Comparison of ENCODE assay signal across 24 mouse cellular contexts in the genomic region with DNA sequence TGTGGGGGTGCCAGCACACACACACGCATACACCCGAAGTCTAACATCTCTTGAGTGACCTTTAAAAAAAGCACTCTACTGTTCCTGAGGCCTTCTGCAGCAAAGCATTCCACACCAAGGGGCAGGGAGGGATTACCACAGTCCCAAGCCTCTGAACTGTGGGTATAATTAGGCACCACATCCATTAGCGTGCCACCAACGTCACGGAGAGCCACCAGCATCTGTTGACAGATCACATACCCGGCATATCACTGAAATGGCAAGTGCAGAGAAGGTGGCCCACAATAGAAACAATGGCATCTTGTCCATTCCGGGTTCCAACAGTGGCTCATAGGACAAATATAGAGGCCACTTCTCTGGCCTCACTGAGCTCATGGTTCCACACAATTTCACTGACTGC. TPM values are rescaled to one million over a fixed set of nuclear protein-coding genes. Genes with fewer than 3 reads are reported as not detected.
DNase-seq lines count a peak whose midpoint lies in the region; ATAC-seq and TF ChIP-seq lines count a peak whose summit lies in the region.
"Had no signal": no experiment of that assay in that cellular context is flagged by ENCODE, and none has a peak within 500 bp of the region (broad histone marks: within the 10 kb centered on the region; RNA-seq: fewer than 3 reads in every experiment).

No protein-coding gene starts in this region.

- peak overlapping the region; percentile 74 for H3K4me3 ChIP-seq in gastrocnemius, adult 2 months
- H3K4me3 ChIP-seq in heart, embryonic 11.5 days (ENCODE audit: low read depth, low read length), result peak overlapping the region; percentile 37
- H3K4me3 ChIP-seq: embryonic facial prominence, embryonic 13.5 days; hindbrain, embryonic 13.5 days; midbrain, embryonic 15.5 days had no signal

- DNase-seq in gastrocnemius, adult 2 months, result peak; percentile 47
- DNase-seq in gastrocnemius, postnatal 4 days (ENCODE audit: low spot score in 2 of 2), result no peak
- DNase-seq in heart, postnatal 10 days, result peak; percentile 79 to 87
- no peak for DNase-seq in lung, postnatal 10 days
- no peak for DNase-seq in embryo, embryonic 9.5 days (ENCODE audit: extremely low spot score)
- no peak for DNase-seq in testis, postnatal 10 days (ENCODE audit: low spot score)
- DNase-seq: adrenal gland, postnatal 14 days; cerebellum, adult 9-11 months; kidney, adult 2 months; kidney, postnatal 10 days; lung, adult 18-20 months; lung, postnatal 36 days; retina, postnatal 1 day; thymus, postnatal 25 days had no signal

- intact Hi-C loops in gastrocnemius, adult 2 months (cut with DNase I), result no loop called here
- intact Hi-C loops in heart, postnatal 10 days (cut with DNase I), result no loop called here

- TF ChIP-seq CTCF in gastrocnemius, adult 2 months (IDR thresholded peaks at IDR 0.05), result no peak

- H3K27ac ChIP-seq in gastrocnemius, adult 2 months, result peak overlapping the region; percentile 89
- H3K27ac ChIP-seq in heart, embryonic 11.5 days (ENCODE audit: low read depth, low read length), result peak overlapping the region; percentile 91
- H3K27ac ChIP-seq: embryonic facial prominence, embryonic 13.5 days; hindbrain, embryonic 13.5 days; midbrain, embryonic 15.5 days had no signal

- H3K9me3 ChIP-seq in heart, embryonic 11.5 days (replicated peaks; ENCODE audit: control insufficient read depth, low read length), result no peaks in the 10 kb centered on the region
- H3K9me3 ChIP-seq: embryonic facial prominence, embryonic 13.5 days; hindbrain, embryonic 13.5 days; midbrain, embryonic 15.5 days had no signal

- peak; percentile 69 for ATAC-seq in heart, embryonic 11.5 days (replicated peaks; ENCODE audit: insufficient number of reproducible peaks, low FRiP score, low TSS enrichment)
- ATAC-seq: activated CD4-positive, CD25-positive, alpha-beta regulatory T cell, adult 4 months; CD4-positive, CD25-positive, alpha-beta regulatory T cell, adult 4 months; forebrain, embryonic 14.5 days; inflammation-experienced regulatory T-cells, adult 6 months; midbrain, embryonic 15.5 days; Patski had no signal

- 42% methylated on average over 7 of the region's 7 CpGs for WGBS in heart, embryonic 11.5 days (ENCODE audit: insufficient replicate concordance)

- peaks cover 25% of the 10 kb centered on the region for H3K4me1 ChIP-seq in heart, embryonic 11.5 days (ENCODE audit: control insufficient read depth, insufficient read depth, low read length)

- peak overlapping the region; percentile 65; the same call in 1 of the 2 replicates for H3K9ac ChIP-seq in heart, embryonic 11.5 days (ENCODE audit: low read depth, low read length)
- H3K9ac ChIP-seq: embryonic facial prominence, embryonic 13.5 days; hindbrain, embryonic 13.5 days; midbrain, embryonic 15.5 days had no signal

- no peaks in the 10 kb centered on the region for H3K27me3 ChIP-seq in heart, embryonic 11.5 days (ENCODE audit: control insufficient read depth, insufficient read depth, low read length)
- H3K27me3 ChIP-seq: hindbrain, embryonic 13.5 days had no signal

- H3K4me2 ChIP-seq in heart, embryonic 11.5 days, result peak overlapping the region; percentile 72
- H3K4me2 ChIP-seq: embryonic facial prominence, embryonic 13.5 days; hindbrain, embryonic 13.5 days; midbrain, embryonic 15.5 days had no signal

- H3K36me3 ChIP-seq in heart, embryonic 11.5 days (ENCODE audit: control insufficient read depth, insufficient read depth, low read length), result no peaks in the 10 kb centered on the region
- H3K36me3 ChIP-seq: embryonic facial prominence, embryonic 13.5 days; hindbrain, embryonic 13.5 days; midbrain, embryonic 15.5 days had no signal

RNA-seq across cellular contexts. Expression of a gene that starts 2.8 kb away (rescaled TPM):
- total RNA-seq in gastrocnemius, adult 2 months (2021), result 1,000 to 10,000 TPM in 1 of 2 experiments, 100 to 1,000 TPM in 1; 773 to 1,947 TPM
- 1,000 to 10,000 TPM; 1,796 to 1,855 TPM for total RNA-seq in gastrocnemius, postnatal 4 days (2021)
- polyA plus RNA-seq in heart, embryonic 11.5 days (2014; fragmentation: Nextera tagmentation; extraction: Ambion mirVana), result 1,008 and 1,229 TPM in 2 replicates
- 1,000 to 10,000 TPM; 2,174 to 2,192 TPM for total RNA-seq in heart, postnatal 10 days (2021)
- total RNA-seq: megakaryocyte-erythroid progenitor cell, adult 5-6 weeks had no signal

RNA-seq across cellular contexts. Expression of a gene that starts 57.1 kb away (rescaled TPM):
- 10 to 100 TPM; 13.5 to 14.0 TPM for total RNA-seq in gastrocnemius, adult 2 months (2021)
- 10 to 100 TPM; 14.8 to 17.4 TPM for total RNA-seq in gastrocnemius, postnatal 4 days (2021)
- polyA plus RNA-seq in heart, embryonic 11.5 days (2014; fragmentation: Nextera tagmentation; extraction: Ambion mirVana), result 15.1 and 16.6 TPM in 2 replicates
- 10 to 100 TPM; 15.9 to 16.0 TPM for total RNA-seq in heart, postnatal 10 days (2021)

Comparison
In these comparisons a context has a peak if more than half of its experiments do, and no peak if none do; other contexts are left out.
1. DNase-seq: peak in gastrocnemius, adult 2 months (single experiment) and heart, postnatal 10 days (2 of 2); none in gastrocnemius, postnatal 4 days (0 of 2), lung, postnatal 10 days (single experiment), embryo, embryonic 9.5 days (single experiment) and testis, postnatal 10 days (single experiment).